Mouse (Mus musculus): ENCODE results near the gene Pik3ap1. TPM values are rescaled to one million over a fixed set of nuclear protein-coding genes. Genes with fewer than 3 reads are reported as not detected.

Pik3ap1 gene
- polyA plus RNA-seq, 1 experiment from 2014 or later: 2.0 TPM

- 42% methylated on average over 6 of the region's 6 CpGs for WGBS
- Histone ChIP-seq H3K4me3 (no peak overlapping the region), H3K27me3 (replicated peaks) (no peaks in the 10 kb centered on the region), H3K9me3 (no peaks in the 10 kb centered on the region), H3K4me1 (peaks cover 6% of the 10 kb centered on the region; the same call in 1 of the 2 replicates), H3K4me2 (no peak overlapping the region), H3K36me3 (no peaks in the 10 kb centered on the region), H3K27ac (replicated peaks) (no peak overlapping the region), H3K9ac (no peak overlapping the region)
- no peak for ATAC-seq (ENCODE audit: extremely low read depth, insufficient number of reproducible peaks, low FRiP score, low TSS enrichment)
Measured at GRCm38 (mm10) chr19:41303433-41303832, 81.5 kb downstream of the Pik3ap1 start.

- H3K9ac ChIP-seq: no peak overlapping the region
- H3K9me3 ChIP-seq: no peaks in the 10 kb centered on the region
- H3K4me1 ChIP-seq: peaks cover 6% of the 10 kb centered on the region; the same call in 1 of the 2 replicates
- no peak overlapping the region for H3K27ac ChIP-seq (replicated peaks)
- no peaks in the 10 kb centered on the region for H3K27me3 ChIP-seq (replicated peaks)
- H3K36me3 ChIP-seq: no peaks in the 10 kb centered on the region
- H3K4me2 ChIP-seq: no peak overlapping the region
- WGBS: 63% methylated on average over 6 of the region's 6 CpGs
- no peak overlapping the region for H3K4me3 ChIP-seq
- ATAC-seq (ENCODE audit: extremely low read depth, insufficient number of reproducible peaks, low FRiP score, low TSS enrichment): no peak
Measured at GRCm38 (mm10) chr19:41301856-41302255, 83.0 kb downstream of the Pik3ap1 start.

GRCm38 (mm10) chr19:41299446-41299845 is 85.5 kb downstream of the Pik3ap1 start:
- H3K27ac ChIP-seq (replicated peaks): no peak overlapping the region
- no peaks in the 10 kb centered on the region for H3K9me3 ChIP-seq
- H3K4me1 ChIP-seq: peaks cover 6% of the 10 kb centered on the region; the same call in 1 of the 2 replicates
- no peak overlapping the region for H3K4me3 ChIP-seq
- no peaks in the 10 kb centered on the region for H3K36me3 ChIP-seq
- ATAC-seq (ENCODE audit: extremely low read depth, insufficient number of reproducible peaks, low FRiP score, low TSS enrichment): no peak
- H3K9ac ChIP-seq: no peak overlapping the region
- no peaks in the 10 kb centered on the region for H3K27me3 ChIP-seq (replicated peaks)
- no peak overlapping the region for H3K4me2 ChIP-seq
- WGBS: 82% methylated on average over 8 of the region's 8 CpGs

- peaks cover 10% of the 10 kb centered on the region; the same call in 1 of the 2 replicates for H3K27me3 ChIP-seq (replicated peaks)
- no peak overlapping the region for H3K4me2 ChIP-seq
- ATAC-seq (ENCODE audit: extremely low read depth, insufficient number of reproducible peaks, low FRiP score, low TSS enrichment): no peak
- H3K4me3 ChIP-seq: no peak overlapping the region
- WGBS: 54% methylated on average over 5 of the region's 5 CpGs
- H3K4me1 ChIP-seq: no peaks in the 10 kb centered on the region
- no peaks in the 10 kb centered on the region for H3K36me3 ChIP-seq
- no peaks in the 10 kb centered on the region for H3K9me3 ChIP-seq
- H3K9ac ChIP-seq: no peak overlapping the region
- H3K27ac ChIP-seq (replicated peaks): no peak overlapping the region
Measured at GRCm38 (mm10) chr19:41290952-41291619, 93.8 kb downstream of the Pik3ap1 start.

- Histone ChIP-seq H3K9me3 (no peaks in the 10 kb centered on the region), H3K27me3 (replicated peaks) (peaks cover 14% of the 10 kb centered on the region; the same call in 1 of the 2 replicates), H3K9ac (no peak overlapping the region), H3K4me1 (peaks cover 4% of the 10 kb centered on the region; the same call in 1 of the 2 replicates), H3K27ac (replicated peaks) (no peak overlapping the region), H3K4me2 (0 out of 2 replicates have a peak overlapping the region, but pooled peaks have one; percentile 12), H3K36me3 (no peaks in the 10 kb centered on the region), H3K4me3 (no peak overlapping the region)
- no peak for ATAC-seq (ENCODE audit: extremely low read depth, insufficient number of reproducible peaks, low FRiP score, low TSS enrichment)
- 68% methylated on average over 6 of the region's 6 CpGs for WGBS
Measured at GRCm38 (mm10) chr19:41288568-41288967, 96.3 kb downstream of the Pik3ap1 start.

- Histone ChIP-seq H3K36me3 (no peaks in the 10 kb centered on the region), H3K27me3 (replicated peaks) (peaks cover 14% of the 10 kb centered on the region; the same call in 1 of the 2 replicates), H3K9me3 (no peaks in the 10 kb centered on the region), H3K27ac (replicated peaks) (no peak overlapping the region), H3K4me2 (no peak overlapping the region), H3K4me1 (peaks cover 17% of the 10 kb centered on the region), H3K4me3 (no peak overlapping the region), H3K9ac (no peak overlapping the region)
- whole genome bisulfite sequencing: 76% methylated on average over 7 of the region's 7 CpGs
- no peak for ATAC-seq (ENCODE audit: extremely low read depth, insufficient number of reproducible peaks, low FRiP score, low TSS enrichment)
Measured at GRCm38 (mm10) chr19:41287224-41287623, 97.7 kb downstream of the Pik3ap1 start.

- Histone ChIP-seq H3K9me3 (no peaks in the 10 kb centered on the region), H3K36me3 (no peaks in the 10 kb centered on the region), H3K4me1 (peaks cover 21% of the 10 kb centered on the region), H3K27me3 (replicated peaks) (peaks cover 14% of the 10 kb centered on the region; the same call in 1 of the 2 replicates), H3K4me3 (no peak overlapping the region), H3K27ac (replicated peaks) (no peak overlapping the region), H3K4me2 (no peak overlapping the region), H3K9ac (no peak overlapping the region)
- 36% methylated on average over 6 of the region's 6 CpGs for WGBS
- ATAC-seq (ENCODE audit: extremely low read depth, insufficient number of reproducible peaks, low FRiP score, low TSS enrichment): no peak
Measured at GRCm38 (mm10) chr19:41284515-41284914, 100.4 kb downstream of the Pik3ap1 start.

GRCm38 (mm10) chr19:41282718-41283117 is 102.2 kb downstream of the Pik3ap1 start:
- Histone ChIP-seq H3K4me2 (peak overlapping the region; percentile 37), H3K4me1 (peaks cover 21% of the 10 kb centered on the region), H3K27ac (replicated peaks) (no peak overlapping the region; the same call in 1 of the 2 replicates), H3K4me3 (no peak overlapping the region), H3K9me3 (no peaks in the 10 kb centered on the region), H3K27me3 (replicated peaks) (peaks cover 14% of the 10 kb centered on the region; the same call in 1 of the 2 replicates), H3K36me3 (no peaks in the 10 kb centered on the region), H3K9ac (peak overlapping the region; percentile 14; the same call in 1 of the 2 replicates)
- ATAC-seq (ENCODE audit: extremely low read depth, insufficient number of reproducible peaks, low FRiP score, low TSS enrichment): no peak
- WGBS: 51% methylated on average over 5 of the region's 5 CpGs

- H3K4me2 ChIP-seq: no peak overlapping the region
- H3K27me3 ChIP-seq (replicated peaks): peaks cover 9% of the 10 kb centered on the region; the same call in 1 of the 2 replicates
- H3K27ac ChIP-seq (replicated peaks): no peak overlapping the region; the same call in 1 of the 2 replicates
- no peaks in the 10 kb centered on the region for H3K36me3 ChIP-seq
- no peak for ATAC-seq (ENCODE audit: extremely low read depth, insufficient number of reproducible peaks, low FRiP score, low TSS enrichment)
- H3K9me3 ChIP-seq: no peaks in the 10 kb centered on the region
- no peak overlapping the region for H3K4me3 ChIP-seq
- 72% methylated on average over 4 of the region's 4 CpGs for WGBS
- H3K4me1 ChIP-seq: peaks cover 21% of the 10 kb centered on the region
- no peak overlapping the region for H3K9ac ChIP-seq
Measured at GRCm38 (mm10) chr19:41282216-41282615, 102.7 kb downstream of the Pik3ap1 start.

GRCm38 (mm10) chr19:41279724-41280244 is 105.1 kb downstream of the Pik3ap1 start:
- Histone ChIP-seq H3K36me3 (no peaks in the 10 kb centered on the region), H3K9ac (no peak overlapping the region), H3K9me3 (no peaks in the 10 kb centered on the region), H3K27me3 (replicated peaks) (no peaks in the 10 kb centered on the region), H3K4me3 (no peak overlapping the region), H3K4me1 (peaks cover 21% of the 10 kb centered on the region), H3K4me2 (no peak overlapping the region), H3K27ac (replicated peaks) (no peak overlapping the region)
- 66% methylated on average over 8 of the region's 8 CpGs for WGBS
- no peak for ATAC-seq (ENCODE audit: extremely low read depth, insufficient number of reproducible peaks, low FRiP score, low TSS enrichment)

- no peak overlapping the region for H3K4me2 ChIP-seq
- no peaks in the 10 kb centered on the region for H3K9me3 ChIP-seq
- no peak overlapping the region for H3K27ac ChIP-seq (replicated peaks)
- no peak overlapping the region for H3K9ac ChIP-seq
- peaks cover 17% of the 10 kb centered on the region for H3K4me1 ChIP-seq
- no peak overlapping the region for H3K4me3 ChIP-seq
- H3K27me3 ChIP-seq (replicated peaks): no peaks in the 10 kb centered on the region
- H3K36me3 ChIP-seq: no peaks in the 10 kb centered on the region
- no peak for ATAC-seq (ENCODE audit: extremely low read depth, insufficient number of reproducible peaks, low FRiP score, low TSS enrichment)
- 70% methylated on average over 7 of the region's 7 CpGs for WGBS
Measured at GRCm38 (mm10) chr19:41278606-41279005, 106.3 kb downstream of the Pik3ap1 start.

GRCm38 (mm10) chr19:41275588-41275987 is 109.3 kb downstream of the Pik3ap1 start:
- Histone ChIP-seq H3K9me3 (no peaks in the 10 kb centered on the region), H3K4me1 (no peaks in the 10 kb centered on the region), H3K36me3 (no peaks in the 10 kb centered on the region), H3K4me3 (no peak overlapping the region), H3K9ac (no peak overlapping the region), H3K27ac (replicated peaks) (no peak overlapping the region), H3K27me3 (replicated peaks) (no peaks in the 10 kb centered on the region), H3K4me2 (no peak overlapping the region)
- ATAC-seq (ENCODE audit: extremely low read depth, insufficient number of reproducible peaks, low FRiP score, low TSS enrichment): no peak
- 55% methylated on average over 3 of the region's 3 CpGs for WGBS

Measured in heart, embryonic 13.5 days (tissue).